Mouse (Mus musculus): ENCODE data around the gene Tll2.
A peak's percentile ranks its signal among the peaks of the same experiment; 100 is the strongest.

DNA sequence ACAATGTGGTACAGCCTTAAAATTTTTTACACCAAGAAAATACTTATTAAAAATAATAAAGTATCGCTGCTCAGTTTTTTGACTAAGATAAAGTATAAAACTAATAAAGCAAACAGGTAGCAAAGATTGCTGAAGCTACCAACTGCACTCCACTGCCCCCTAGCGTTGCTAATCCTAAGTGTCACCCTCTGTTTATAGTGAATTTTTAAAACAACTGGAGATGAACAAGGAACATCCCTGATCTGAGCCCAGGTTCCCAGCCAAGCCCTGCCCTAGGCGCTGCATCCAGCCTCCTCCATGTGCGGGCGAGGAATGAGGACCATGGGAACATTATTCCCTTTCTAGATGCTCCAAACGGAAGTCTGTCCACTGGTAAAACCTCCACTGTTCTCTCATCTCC is 37.9 kb upstream of the Tll2 start:
- peak; percentile 69; the same call in 1 of the 2 replicates for TF ChIP-seq CTCF (IDR thresholded peaks at IDR 0.05; ENCODE audit: borderline replicate concordance, extremely low read depth, insufficient read depth, insufficient read length)
- TF ChIP-seq POLR2A (IDR thresholded peaks at IDR 0.05; ENCODE audit: borderline replicate concordance, extremely low read depth, insufficient read depth, insufficient read length, poor library complexity, severe bottlenecking) = no peak
